Mouse (Mus musculus) right cerebral cortex, adult 2 months (tissue): ENCODE data around the gene Zfp385b.
"Not testable (repeated sequence)": the region's sequence is repeated elsewhere in the genome, so short reads cannot be mapped to it uniquely, and the experiment has no call there.

Experiments used
- DNase-seq, 2 experiments: peaks; one replicate each; pipeline ENCODE4 v3.0.0; 2021 to 2022; ENCODE audit warnings: low spot score in 2 of 2

Zfp385b gene

GRCm38 (mm10) chr2:77460011-77460410 is 359.4 kb downstream of the Zfp385b start:
- no peak for DNase-seq

GRCm38 (mm10) chr2:77458431-77458830 is 361.0 kb downstream of the Zfp385b start:
- no peak for DNase-seq

GRCm38 (mm10) chr2:77457120-77457519 is 362.3 kb downstream of the Zfp385b start:
- DNase-seq = no peak

GRCm38 (mm10) chr2:77456602-77457001 is 362.8 kb downstream of the Zfp385b start:
- peak; percentile 43 to 53 for DNase-seq

DNA sequence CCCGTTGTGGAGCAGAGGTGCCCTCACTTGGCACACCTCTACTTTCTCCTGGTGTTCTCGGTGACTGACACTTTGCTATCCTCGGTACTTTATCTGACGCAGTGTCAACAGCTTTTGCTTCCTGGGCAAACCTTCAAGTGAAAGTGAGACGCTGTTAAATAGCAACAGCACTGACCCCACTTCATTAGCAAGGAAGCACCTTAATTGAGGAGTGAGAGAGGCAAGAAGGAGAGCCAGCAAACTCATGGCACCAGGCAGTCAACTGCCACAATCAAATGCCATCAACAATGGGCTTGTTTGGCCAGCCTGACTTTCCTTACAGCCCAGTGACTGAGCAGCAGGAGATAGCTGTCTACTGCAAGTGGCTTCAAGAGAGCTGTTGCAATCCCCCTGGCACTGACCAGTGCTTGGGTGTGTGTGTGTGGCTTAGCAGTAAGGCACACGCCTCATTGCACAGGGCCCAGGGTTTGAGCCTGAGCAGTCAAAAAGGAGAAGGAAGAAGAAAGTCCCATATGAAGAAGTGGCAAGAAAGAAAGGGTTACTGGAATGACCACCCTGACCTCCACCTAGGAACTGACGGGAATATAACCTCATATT is 365.0 kb downstream of the Zfp385b start:
- DNase-seq = no peak

- DNase-seq = no peak
These were observed 365.7 kb downstream of the Zfp385b start for GRCm38 (mm10) chr2:77453786-77454185.

- not testable (repeated sequence) for DNase-seq
These were observed 369.4 kb downstream of the Zfp385b start for GRCm38 (mm10) chr2:77450017-77450416.

DNA sequence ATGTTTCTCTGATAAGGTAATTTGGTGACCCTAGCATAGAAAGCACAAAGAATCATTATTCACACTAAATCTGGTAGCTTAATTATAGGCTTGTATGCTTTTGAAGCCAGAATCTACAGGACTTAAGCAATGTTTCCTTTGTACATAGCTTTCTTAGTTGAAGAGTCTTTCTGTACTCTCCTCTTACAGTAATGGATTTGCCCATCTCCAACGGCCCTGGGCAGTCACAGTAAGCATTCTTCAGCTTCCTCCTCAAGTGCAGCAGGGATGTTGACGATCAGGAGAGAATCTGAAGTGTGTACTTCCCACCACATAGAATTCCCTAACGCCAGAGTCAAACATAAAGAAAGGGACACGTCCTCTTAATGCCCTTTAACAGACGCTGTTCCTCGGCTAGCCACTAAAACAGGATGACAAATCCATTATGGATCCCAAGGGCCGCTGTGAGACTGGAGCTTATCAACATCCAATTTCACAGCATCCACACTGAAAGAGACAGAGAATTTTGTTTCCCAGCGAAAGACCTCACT is 370.4 kb downstream of the Zfp385b start:
- DNase-seq = no peak

DNA sequence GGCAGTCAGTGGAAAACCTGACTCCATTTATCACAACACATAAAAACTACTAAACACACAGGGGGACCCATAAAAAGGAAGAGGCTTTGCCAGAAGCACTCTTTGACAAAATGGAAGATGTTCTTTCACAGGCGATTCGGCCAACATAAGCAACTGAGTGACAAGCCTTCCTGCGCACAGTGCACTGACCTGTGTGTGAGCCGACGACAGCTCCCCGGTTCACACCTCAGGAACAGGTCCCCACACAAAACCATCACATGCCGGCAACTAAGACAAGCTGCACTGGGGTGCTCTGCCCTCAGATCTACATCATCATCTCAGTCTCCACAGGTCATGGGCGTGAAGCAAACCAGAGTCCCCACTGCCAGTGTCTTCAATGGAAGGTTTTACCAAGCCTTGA is 375.2 kb downstream of the Zfp385b start:
- no peak for DNase-seq

DNA sequence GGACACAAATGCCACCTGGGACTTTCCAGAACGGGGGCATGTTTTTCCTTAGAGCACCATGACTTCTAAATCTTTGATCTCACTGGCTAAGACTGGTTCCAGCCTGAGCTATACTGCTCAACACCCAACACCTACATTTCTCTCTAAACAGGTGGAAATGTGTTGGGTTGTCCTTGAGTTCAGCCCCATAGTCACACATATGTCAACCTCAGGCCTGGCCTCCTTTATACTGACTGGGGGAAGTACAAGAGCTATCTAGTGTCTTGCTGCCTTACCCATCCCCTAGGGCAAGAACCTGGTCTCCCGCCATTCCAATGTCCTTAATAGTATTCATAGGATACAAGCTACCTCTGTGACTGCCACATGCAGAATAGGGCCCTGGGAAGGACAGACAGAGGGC is 378.8 kb downstream of the Zfp385b start:
- no peak for DNase-seq

GRCm38 (mm10) chr2:77436241-77436759 is 383.1 kb downstream of the Zfp385b start:
- DNase-seq = no peak

- DNase-seq = no peak
These were observed 400.0 kb downstream of the Zfp385b start for GRCm38 (mm10) chr2:77419476-77419875.

- DNase-seq = no peak
These were observed 401.4 kb downstream of the Zfp385b start for GRCm38 (mm10) chr2:77418078-77418477.

DNA sequence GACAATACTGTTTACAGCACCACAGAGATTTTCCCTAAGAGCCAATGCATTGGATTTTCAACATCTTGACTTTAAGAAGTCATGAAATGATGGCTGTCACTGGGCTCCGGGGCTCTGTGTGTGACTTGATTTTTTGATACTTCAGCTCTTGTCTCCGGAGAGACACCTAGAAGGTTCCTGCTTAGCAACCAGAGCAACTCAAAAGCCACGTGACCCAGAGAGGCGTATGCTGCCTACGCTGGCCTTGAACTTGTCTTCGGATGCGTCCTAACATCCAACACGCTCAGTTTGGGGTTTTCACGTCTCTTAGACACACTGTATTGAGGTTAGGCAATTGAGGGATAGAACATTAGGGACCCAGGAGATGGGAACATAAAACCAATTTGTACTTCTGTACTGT is 407.3 kb downstream of the Zfp385b start:
- DNase-seq = no peak

- DNase-seq = no peak
These were observed 407.8 kb downstream of the Zfp385b start for GRCm38 (mm10) chr2:77411612-77412011.

DNA sequence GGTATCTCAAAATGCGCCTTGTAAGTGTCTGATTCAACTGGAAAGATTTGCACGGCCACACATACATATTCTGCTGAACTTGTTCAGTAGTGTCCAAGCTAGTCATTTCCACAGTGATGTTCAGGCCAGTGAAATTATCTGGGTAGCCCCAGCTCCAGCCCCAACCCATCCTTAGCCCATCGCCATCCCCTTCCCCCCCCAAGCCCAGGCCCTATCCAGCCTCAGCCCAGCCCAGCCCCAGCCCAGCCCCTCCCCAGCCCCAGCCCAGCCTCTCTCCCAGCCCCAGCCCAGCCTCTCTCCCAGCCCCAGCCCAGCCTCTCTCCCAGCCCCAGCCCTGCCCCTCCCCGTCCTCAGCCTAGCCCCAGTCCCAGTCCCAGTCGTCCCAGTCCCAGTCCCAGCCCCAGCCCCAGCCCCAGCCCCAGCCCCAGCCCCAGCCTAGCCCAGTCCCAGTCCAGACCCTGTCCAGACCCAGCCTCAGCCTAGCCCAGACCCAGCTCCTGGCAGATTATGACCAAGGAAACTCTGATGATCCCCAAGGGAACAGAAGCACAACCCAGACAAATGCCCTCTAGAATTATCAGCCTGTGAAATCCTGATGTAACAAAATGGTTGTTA is 409.8 kb downstream of the Zfp385b start:
- no peak for DNase-seq

- DNase-seq = no peak
These were observed 410.5 kb downstream of the Zfp385b start for GRCm38 (mm10) chr2:77408972-77409371.

GRCm38 (mm10) chr2:77402329-77402728 is 417.1 kb downstream of the Zfp385b start:
- no peak for DNase-seq

DNA sequence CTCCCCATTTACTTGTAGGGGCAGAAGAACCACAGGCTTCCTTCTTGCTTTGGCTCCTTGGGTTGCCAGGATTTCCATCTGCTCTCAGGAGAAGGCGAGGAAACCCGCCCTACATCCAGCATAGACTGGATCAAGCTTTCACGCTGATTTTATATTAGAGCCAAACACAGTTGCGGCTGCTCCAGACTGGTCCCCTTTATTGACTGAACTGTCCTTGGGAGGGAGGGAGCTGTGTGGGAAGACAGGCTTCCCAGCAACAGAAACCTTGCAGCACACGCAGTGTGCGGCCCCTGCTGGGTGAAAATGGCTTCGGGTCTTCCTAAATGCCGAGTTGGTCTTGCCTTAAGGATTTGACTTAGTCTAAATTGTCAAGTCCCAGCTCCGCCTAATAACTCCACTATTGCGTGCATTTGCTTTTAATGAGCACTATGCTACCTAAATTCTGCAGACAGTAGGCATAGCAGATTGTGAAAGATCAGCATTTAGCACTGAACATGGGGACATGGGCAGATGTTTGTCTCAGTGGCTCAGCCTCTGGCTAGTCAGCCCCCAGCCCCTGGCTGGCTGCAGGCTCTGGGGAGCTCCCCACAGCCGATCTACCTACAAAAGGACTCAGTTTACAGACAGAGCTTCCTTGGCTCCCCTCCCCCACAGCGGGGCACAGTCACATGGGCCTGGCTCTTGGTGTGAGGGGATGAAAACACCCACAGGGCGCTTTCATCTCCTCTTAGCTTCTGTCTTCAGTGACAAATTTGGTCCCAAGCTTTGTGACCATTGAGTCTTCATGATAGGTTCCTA is 417.8 kb downstream of the Zfp385b start:
- peak; percentile 11 to 25 for DNase-seq

- DNase-seq = no peak
These were observed 425.6 kb downstream of the Zfp385b start for GRCm38 (mm10) chr2:77393881-77394280.

GRCm38 (mm10) chr2:77388186-77388585 is 431.3 kb downstream of the Zfp385b start:
- DNase-seq = no peak

GRCm38 (mm10) chr2:77386515-77386914 is 432.9 kb downstream of the Zfp385b start:
- peak; percentile 39 to 59 for DNase-seq
